Mouse (Mus musculus): ENCODE measurements at regions not wholly inside any gene's neighbourhood (a gene's known extent, or its start where the extent isn't known, plus 50 kb on each side); places are given as distances from the start of the nearest gene placed in this dataset.
"Not testable (repeated sequence)": the region's sequence is repeated elsewhere in the genome, so short reads cannot be mapped to it uniquely, and the experiment has no call there.

GRCm38 (mm10) chr13:31050160-31050788 lies 76.3 kb downstream of the Gm5447 start:
- no peak for DNase-seq (ENCODE audit: low read depth, low spot score)

- DNase-seq (ENCODE audit: low read depth, low spot score), result not testable (repeated sequence)
These were observed 77.6 kb downstream of the Gm5447 start for GRCm38 (mm10) chr13:31051586-31051985.

GRCm38 (mm10) chr13:31054356-31054755 lies 80.4 kb downstream of the Gm5447 start:
- no peak for DNase-seq (ENCODE audit: low read depth, low spot score)

- DNase-seq (ENCODE audit: low read depth, low spot score), result no peak
These were observed 81.5 kb downstream of the Gm5447 start for GRCm38 (mm10) chr13:31055376-31056083.

DNA sequence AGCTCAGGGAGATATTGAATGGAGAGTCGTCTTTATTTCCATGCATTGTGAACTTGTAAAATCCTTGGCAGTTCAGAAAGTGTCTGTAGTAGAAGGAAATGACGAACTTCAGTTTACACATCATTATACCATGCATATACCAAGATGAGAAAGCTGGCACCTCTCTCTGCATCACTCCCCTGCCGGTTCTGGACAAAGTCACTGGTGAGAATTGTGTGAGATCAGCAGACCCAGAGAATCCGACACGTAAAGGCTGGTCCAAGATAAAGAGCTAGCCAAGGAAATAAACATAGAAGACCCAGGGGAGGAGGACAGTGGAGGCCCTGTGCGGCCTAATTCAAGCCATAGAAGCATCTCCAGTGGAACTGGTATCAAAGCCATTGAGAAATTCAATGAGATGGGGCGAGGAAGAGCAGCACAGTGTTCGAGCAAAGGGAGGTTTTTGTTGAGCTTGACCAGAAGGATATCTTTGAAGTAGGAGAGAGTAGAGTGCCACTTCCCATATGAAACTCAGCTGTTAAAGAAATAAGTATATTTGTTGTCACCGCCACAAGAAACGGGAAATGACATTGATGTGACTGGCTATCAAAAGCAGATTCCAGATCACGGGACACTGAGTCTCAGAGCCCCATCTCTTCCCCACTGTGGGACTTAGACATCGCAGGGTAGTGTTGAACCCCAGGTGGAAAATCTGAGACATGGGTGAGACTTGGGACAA lies 82.3 kb downstream of the Gm5447 start:
- no peak for DNase-seq (ENCODE audit: low read depth, low spot score)

DNA sequence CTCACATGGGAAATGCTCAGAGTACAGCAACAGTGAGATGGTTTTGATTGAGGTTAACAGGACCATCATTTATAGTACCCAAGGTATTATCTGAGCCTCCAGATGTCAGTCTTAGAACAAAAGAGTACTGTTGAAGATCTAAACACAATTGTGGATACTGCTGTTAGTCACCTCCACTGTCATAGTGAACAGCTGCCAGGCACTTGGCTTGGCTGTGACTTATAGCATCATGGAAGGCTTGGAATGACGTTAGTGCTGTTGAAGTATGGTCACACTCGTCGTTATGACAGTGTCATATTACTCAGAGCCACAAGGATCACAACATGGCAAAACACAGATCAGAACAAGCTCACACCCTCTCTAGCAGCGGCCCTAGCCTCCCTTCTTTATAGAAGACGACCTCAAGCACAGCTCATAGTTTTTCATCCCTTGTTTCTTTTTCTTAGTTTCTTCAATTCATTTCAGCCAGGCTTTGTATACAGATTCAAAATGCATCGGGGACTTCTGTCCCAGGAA lies 87.0 kb downstream of the Gm5447 start:
- DNase-seq (ENCODE audit: low read depth, low spot score), result no peak

DNA sequence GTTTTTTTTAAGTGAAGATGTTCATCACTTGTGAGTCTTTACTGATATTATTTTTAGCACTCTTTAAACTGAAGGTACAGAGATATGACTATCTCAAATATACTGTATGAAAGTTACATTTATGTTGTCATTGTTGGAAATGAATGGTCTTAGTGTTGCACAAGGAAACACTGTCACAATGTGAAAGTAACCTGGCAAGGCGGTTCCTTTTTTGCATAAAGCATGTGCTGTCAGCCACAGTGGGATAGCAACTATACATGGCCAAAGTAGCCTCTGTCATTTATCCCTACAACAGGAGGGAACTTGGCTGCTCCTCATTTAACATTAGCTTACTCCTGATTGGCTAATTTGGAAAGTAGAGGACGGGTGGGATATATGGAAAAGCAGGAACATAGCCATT lies 94.3 kb downstream of the Gm5447 start:
- DNase-seq (ENCODE audit: low read depth, low spot score), result no peak

GRCm38 (mm10) chr13:31076541-31076940 lies 102.5 kb downstream of the Gm5447 start:
- DNase-seq (ENCODE audit: low read depth, low spot score), result no peak

GRCm38 (mm10) chr13:31078751-31079150 lies 104.7 kb downstream of the Gm5447 start:
- no peak for DNase-seq (ENCODE audit: low read depth, low spot score)

- DNase-seq (ENCODE audit: low read depth, low spot score), result no peak
These were observed 106.2 kb downstream of the Gm5447 start for GRCm38 (mm10) chr13:31080215-31080614.

DNA sequence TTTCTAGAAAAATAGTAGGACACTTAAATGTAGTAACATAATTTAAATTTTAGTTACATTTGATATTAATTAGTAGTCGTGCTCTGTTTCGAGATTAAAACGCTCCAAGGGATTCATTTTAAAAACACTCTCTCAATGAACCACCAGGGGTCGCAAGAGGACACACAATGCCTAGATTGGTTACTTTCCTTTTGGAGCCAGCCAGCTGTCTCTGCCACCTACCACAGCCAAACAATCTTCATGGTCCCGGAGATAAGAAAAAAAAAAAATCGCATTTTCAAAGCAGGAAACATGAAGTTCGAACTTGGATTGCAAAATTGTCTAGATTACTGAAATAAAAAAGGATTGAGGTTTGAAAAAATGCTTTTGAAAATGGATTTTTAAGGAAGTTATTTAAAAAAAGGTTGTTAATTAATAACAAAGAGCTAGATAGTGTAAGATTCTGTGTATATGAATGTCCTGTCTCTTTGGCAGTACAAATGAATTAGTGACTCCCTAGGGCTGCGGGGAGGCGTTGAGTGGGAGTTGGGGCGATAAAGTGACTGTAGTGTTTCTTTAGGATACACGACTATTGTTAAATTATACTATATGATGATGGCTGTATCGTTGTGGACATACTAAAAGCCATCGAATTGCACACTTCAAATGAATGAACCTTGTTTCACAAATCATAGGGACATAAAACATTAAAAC lies 108.6 kb downstream of the Gm5447 start:
- DNase-seq (ENCODE audit: low read depth, low spot score), result peak; percentile 77

DNA sequence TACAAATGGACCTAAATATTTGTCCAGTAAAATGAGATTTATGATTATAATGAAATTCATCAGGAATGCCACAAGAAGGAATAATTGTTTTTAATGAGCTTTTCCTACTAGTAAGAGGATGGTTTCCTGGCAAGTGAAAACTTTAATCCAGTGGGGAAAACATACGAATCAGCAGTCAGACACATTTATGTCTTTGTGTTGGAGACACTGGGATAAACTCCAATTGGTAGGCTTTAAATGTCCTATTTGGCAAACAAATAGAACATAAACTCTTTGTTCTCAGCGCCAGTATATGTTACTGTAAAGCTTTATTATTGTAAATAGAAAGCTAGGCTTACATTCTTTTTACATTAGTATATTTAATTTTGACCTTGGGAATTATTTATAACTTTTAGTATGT lies 127.0 kb downstream of the Gm5447 start:
- DNase-seq (ENCODE audit: low read depth, low spot score), result no peak

- DNase-seq (ENCODE audit: low read depth, low spot score), result no peak
These were observed 133.4 kb downstream of the Gm5447 start for GRCm38 (mm10) chr13:31107434-31107833.

GRCm38 (mm10) chr13:31109231-31109630 lies 135.2 kb downstream of the Gm5447 start:
- DNase-seq (ENCODE audit: low read depth, low spot score), result no peak

GRCm38 (mm10) chr13:31122689-31123088 lies 148.7 kb downstream of the Gm5447 start:
- DNase-seq (ENCODE audit: low read depth, low spot score), result no peak

- no peak for DNase-seq (ENCODE audit: low read depth, low spot score)
These were observed 150.7 kb downstream of the Gm5447 start for GRCm38 (mm10) chr13:31124547-31125216.

GRCm38 (mm10) chr13:31132501-31132900 lies 158.5 kb downstream of the Gm5447 start:
- no peak for DNase-seq (ENCODE audit: low read depth, low spot score)

DNA sequence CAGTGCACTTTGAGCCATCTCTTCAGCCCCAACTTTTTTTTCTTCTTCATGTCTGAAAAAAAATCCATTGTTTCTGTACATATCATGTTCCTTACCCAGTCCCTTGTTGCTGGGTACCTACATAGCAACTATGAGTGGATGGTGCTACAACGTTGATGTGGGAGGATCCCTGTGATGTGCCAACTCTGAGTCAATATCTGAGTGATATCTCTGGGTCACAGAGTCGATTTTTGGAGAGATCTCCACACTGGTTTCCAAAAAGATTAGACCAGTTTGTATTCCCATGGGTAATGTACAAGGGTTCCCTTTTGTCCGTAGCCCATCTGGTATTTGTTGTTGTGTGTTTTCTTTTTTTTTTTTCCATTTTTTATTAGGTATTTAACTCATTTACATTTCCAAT lies 165.7 kb downstream of the Gm5447 start:
- no peak for DNase-seq (ENCODE audit: low read depth, low spot score)

- DNase-seq (ENCODE audit: low read depth, low spot score), result no peak
These were observed 173.3 kb downstream of the Gm5447 start for GRCm38 (mm10) chr13:31147323-31147722.

- no peak for DNase-seq (ENCODE audit: low read depth, low spot score)
These were observed 180.1 kb downstream of the Gm5447 start for GRCm38 (mm10) chr13:31154066-31154465.

DNA sequence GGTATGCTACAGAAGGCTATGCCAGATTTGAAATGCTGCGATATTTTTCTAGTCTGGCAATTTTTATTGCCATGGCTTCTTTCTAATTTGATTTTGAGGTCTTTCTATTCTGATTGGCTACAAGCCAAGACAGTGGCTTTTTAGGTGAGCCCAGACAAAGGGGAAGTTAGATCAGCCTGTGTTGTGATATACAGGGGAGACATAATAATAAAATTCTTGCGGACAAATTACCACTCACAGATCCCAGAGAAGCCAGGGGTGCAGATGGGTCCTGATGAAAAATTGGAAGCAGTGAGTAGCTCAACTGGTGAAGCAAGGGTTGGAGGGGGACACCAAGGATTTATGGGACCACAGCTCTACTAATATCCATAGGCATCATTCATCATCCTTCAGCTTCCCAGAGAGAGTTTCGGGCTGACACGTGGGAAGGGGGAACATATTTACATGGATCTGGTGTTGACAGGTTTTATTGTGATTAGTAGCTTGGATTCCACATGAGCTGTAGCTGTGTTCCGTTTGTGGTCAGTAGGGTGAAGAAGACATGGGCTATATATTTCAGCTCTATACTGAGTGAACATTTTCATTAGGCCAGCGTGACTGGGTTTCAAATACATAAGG lies 190.0 kb downstream of the Gm5447 start:
- peak; percentile 61 for DNase-seq (ENCODE audit: low read depth, low spot score)

Data from mesoderm, embryonic 11.5 days (tissue).